Mouse (Mus musculus) limb, embryonic 12.5 days (tissue): ENCODE measurements at regions not wholly inside any gene's neighbourhood (a gene's known extent, or its start where the extent isn't known, plus 50 kb on each side); places are given as distances from the start of the nearest gene placed in this dataset.

Experiments
- ATAC-seq: fragments of 200-750 bp; cut with Nextera tagmentation; 2 replicates; pipeline ENCODE4 v1.8.0; 2017; ENCODE audit warnings: low read depth, moderate TSS enrichment; ENCODE audit not compliant: insufficient number of reproducible peaks, insufficient read depth, low FRiP score, low TSS enrichment
- H3K27ac ChIP-seq: fragments of 300-500 bp; sonication (generic); 2 replicates; pipeline ENCODE4 v1.5.1; 2016; ENCODE audit warnings: mild to moderate bottlenecking, moderate library complexity
- H3K27me3 ChIP-seq: fragments of 300-500 bp; sonication (generic); 2 replicates; pipeline ENCODE4 v1.6.1; 2016; ENCODE audit warnings: mild to moderate bottlenecking, moderate library complexity
- H3K36me3 ChIP-seq: fragments of 300-500 bp; sonication (generic); 2 replicates; pipeline ENCODE4 v1.6.1; 2016; ENCODE audit warnings: mild to moderate bottlenecking, moderate library complexity
- H3K4me1 ChIP-seq: fragments of 300-500 bp; sonication (generic); replicated peaks from 2 replicates; pipeline ENCODE4 v1.6.1; 2016
- H3K4me2 ChIP-seq: fragments of 300-500 bp; sonication (generic); 2 replicates; pipeline ENCODE4 v1.6.1; 2016; ENCODE audit warnings: mild to moderate bottlenecking, moderate library complexity
- H3K4me3 ChIP-seq: fragments of 300-500 bp; sonication (generic); replicated peaks from 2 replicates; pipeline ENCODE4 v1.5.1; 2016; ENCODE audit warnings: mild to moderate bottlenecking
- H3K9ac ChIP-seq: fragments of 300-500 bp; sonication (generic); replicated peaks from 2 replicates; pipeline ENCODE4 v1.6.1; 2016; ENCODE audit warnings: mild to moderate bottlenecking, moderate library complexity
- H3K9me3 ChIP-seq: fragments of 300-500 bp; sonication (generic); 2 replicates; pipeline ENCODE4 v1.6.1; 2016; ENCODE audit warnings: mild to moderate bottlenecking, moderate library complexity
- WGBS: fragments of 180-500 bp; shearing (Covaris S2); methylation state at CpG from one replicate; pipeline ENCODE4 v1.1.7; 2016; 5-methylcytosine and 5-hydroxymethylcytosine counted together

DNA sequence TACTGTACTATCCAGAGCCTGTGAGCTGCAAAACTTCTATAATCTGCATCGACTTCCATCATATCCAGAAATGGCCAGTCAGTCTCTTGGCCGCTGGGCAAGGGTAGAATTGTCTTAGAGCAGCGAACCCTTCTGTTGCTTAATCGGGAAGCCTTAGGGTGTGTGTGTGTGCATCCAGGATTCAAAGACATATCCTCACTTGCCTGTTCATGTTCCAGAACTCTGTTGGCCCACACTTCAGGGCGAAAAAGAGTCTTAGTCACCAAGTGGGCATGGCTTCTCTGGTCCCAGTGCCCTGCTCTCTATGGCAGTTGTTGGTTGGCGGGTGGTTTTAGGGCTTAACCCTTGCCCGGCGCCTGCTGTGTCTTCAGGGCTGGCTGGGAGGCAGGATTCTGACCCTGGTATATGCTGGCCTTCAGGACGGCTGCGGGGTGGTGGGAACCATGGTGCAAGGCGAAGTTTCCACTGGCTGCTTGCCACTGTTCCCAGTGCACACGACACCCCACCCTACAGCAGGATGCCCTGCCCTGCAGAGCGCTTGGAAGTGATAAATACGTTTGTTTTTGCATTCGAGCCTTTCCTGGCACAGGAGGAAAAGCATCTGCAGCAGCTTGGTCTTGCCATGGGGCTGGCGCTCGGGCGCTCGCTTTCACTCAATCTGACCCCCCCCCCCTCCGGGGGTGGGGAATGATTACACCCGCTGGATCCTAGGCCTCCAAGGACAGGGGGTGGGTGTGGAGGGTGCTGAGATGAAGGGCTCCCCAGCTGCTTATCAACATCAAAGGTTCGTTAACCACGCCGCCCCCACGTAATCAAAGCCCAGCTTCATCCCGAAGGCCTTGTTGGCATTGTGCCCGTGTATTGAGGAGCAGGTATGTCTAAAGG, 54.9 kb upstream of the Itga6 start:
- H3K27ac ChIP-seq: no peak overlapping the region
- no peak overlapping the region for H3K4me2 ChIP-seq
- ATAC-seq: no peak
- H3K9ac ChIP-seq: no peak overlapping the region
- H3K4me3 ChIP-seq: no peak overlapping the region
- H3K36me3 ChIP-seq: no peaks in the 10 kb centered on the region
- H3K4me1 ChIP-seq: peaks cover 17% of the 10 kb centered on the region
- H3K27me3 ChIP-seq: no peaks in the 10 kb centered on the region
- 61% methylated on average over 27 of the region's 27 CpGs for WGBS
- peaks cover 7% of the 10 kb centered on the region for H3K9me3 ChIP-seq

GRCm38 (mm10) chr2:71694758-71695310, 50.6 kb upstream of the Itga6 start:
- Histone ChIP-seq H3K4me1 (peaks cover 38% of the 10 kb centered on the region), H3K27ac (no peak overlapping the region), H3K4me3 (no peak overlapping the region), H3K36me3 (no peaks in the 10 kb centered on the region), H3K27me3 (no peaks in the 10 kb centered on the region), H3K9ac (no peak overlapping the region), H3K4me2 (no peak overlapping the region), H3K9me3 (peaks cover 7% of the 10 kb centered on the region)
- ATAC-seq: no peak
- WGBS: 61% methylated on average over 6 of the region's 6 CpGs
